In the genomic region with DNA sequence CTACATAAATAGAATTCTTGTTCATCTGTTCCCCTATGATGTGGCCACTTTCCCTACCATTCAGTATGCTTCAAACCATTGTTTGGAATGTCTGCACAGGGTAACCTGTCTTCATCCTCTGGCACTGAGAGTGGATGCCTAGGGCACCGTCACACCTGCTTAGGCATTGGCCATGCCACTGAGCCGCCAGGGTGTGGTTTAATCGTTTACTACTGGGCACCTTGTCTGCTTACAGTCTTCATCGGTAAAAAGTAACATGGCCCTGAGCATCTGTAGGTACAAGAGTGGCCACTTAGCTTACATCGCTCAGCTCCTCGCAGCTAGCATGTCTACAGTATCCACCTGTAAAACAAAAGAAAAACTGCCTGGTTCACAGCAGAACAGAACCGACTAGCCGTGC, we compare ENCODE assay signal across 14 mouse cellular contexts.
"Had no signal": no experiment of that assay in that cellular context is flagged by ENCODE, and none has a peak within 500 bp of the region (broad histone marks: within the 10 kb centered on the region; RNA-seq: fewer than 3 reads in every experiment).

No protein-coding gene starts in this region.

- H3K4me2 ChIP-seq: liver, embryonic 11.5 days; liver, embryonic 15.5 days; midbrain, embryonic 13.5 days; neural tube, embryonic 15.5 days; stomach, embryonic 15.5 days had no signal

- H3K27ac ChIP-seq: layer of hippocampus, adult 2 months; limb, embryonic 10.5 days; liver, embryonic 15.5 days; midbrain, embryonic 13.5 days; neural tube, embryonic 15.5 days; stomach, embryonic 15.5 days had no signal

- H3K9me3 ChIP-seq: limb, embryonic 10.5 days; liver, embryonic 15.5 days; midbrain, embryonic 13.5 days; neural tube, embryonic 15.5 days; stomach, embryonic 15.5 days had no signal

- DNase-seq: lung, adult 2 months; lung, postnatal 36 days; right cerebral cortex, adult 18-20 months; thymus, postnatal 36 days had no signal

- ATAC-seq: inflammation-experienced regulatory T-cells, adult 6 months; intestine, postnatal 0 days; lung, postnatal 0 days; midbrain, embryonic 13.5 days had no signal

- H3K9ac ChIP-seq: liver, embryonic 15.5 days; midbrain, embryonic 13.5 days; neural tube, embryonic 15.5 days; stomach, embryonic 15.5 days had no signal

- H3K4me3 ChIP-seq: layer of hippocampus, adult 2 months; limb, embryonic 10.5 days; liver, embryonic 15.5 days; midbrain, embryonic 13.5 days; neural tube, embryonic 15.5 days; stomach, embryonic 15.5 days had no signal

- H3K27me3 ChIP-seq: liver, embryonic 15.5 days; stomach, embryonic 15.5 days had no signal

- H3K36me3 ChIP-seq: limb, embryonic 10.5 days; liver, embryonic 15.5 days; midbrain, embryonic 13.5 days; neural tube, embryonic 15.5 days; stomach, embryonic 15.5 days had no signal
